Mouse (Mus musculus) cerebellum, adult 2 months (tissue): ENCODE results near the gene Zfp62.

Source experiments
- CTCF ChIP-seq: fragments of 200-500 bp; IDR thresholded peaks from 2 replicates; pipeline ENCODE4 v1.5.1; 2011; ENCODE audit warnings: low read depth, mild to moderate bottlenecking, control low read depth, low read length, moderate library complexity, borderline replicate concordance; ENCODE audit not compliant: insufficient read depth
- POLR2A ChIP-seq: fragments of 200-500 bp; IDR thresholded peaks from 2 replicates; pipeline ENCODE4 v1.6.1; 2011; ENCODE audit warnings: low read length, control low read depth, borderline replicate concordance; ENCODE audit not compliant: insufficient read depth

GRCm38 (mm10) chr11:49203771-49204497 lies 842 bp downstream of the Zfp62 start:
- TF ChIP-seq CTCF (no peak), POLR2A (no peak)
